Mouse (Mus musculus) v-Abl transformed pro-B cells (cell line): ENCODE results near the gene Slc35a5.

ENCODE experiments used
- in situ Hi-C, 2 experiments: fragments of 400-800 bp; cut with MboI; formaldehyde crosslinking; loops; one replicate each; pipeline ENCODE4 v1.15.1; 2025; ENCODE audit not compliant: unreplicated experiment in 2 of 2

Gene Slc35a5

DNA sequence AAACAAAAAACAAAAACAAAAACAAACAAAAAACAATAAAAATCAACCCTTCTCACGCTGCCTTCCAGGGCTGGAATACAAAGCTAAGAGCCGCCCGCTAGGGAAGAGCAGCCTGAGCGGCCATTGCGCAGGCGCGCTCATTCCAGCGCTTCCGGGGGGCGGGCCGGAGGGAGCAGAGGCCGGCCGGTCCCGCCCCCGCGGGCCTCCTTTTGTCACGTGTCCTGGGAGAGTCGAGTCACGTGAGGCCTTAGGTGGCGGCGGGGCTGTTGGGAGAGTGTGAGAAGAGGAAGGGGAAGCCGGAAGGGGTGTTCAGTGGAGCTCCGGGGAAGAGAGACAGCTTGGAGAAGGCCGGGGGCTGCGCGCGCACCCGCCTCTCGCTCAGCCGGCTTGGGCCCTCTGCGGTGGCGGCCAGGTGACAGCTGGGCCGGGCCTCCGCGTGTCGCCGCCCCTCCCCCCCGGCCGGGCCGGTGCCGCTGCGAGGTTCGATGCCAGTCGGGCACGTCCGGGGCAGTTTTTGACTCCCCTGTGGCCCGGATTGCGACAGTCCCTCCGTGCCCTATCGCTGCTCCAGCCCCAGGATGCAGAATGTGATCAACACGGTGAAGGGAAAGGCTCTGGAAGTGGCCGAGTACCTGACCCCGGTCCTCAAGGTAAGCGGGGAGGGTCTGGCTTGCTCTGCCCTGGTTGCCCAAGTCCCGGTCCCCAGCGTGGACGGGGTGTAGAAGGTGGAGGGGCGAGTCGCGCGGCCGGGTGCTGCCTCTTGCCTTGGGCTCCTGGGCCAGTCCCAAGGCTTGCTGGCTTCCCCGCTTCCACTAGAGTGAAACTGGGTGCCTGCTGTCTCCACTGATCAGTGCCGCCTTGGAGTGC is at the start of gene Slc35a5, which contains the start of gene Atg3:
TSS of gene Slc35a5 (minus strand) at position 185 of the 867 bp plus-strand sequence.
TSS of gene Atg3 (plus strand) at position 264 of the 867 bp plus-strand sequence.
- in situ Hi-C loops, result loop anchor here (10.0 kb wide), 2 partner anchors 414 to 434 kb away; partner anchors contain the start of genes Gtpbp8 (in 1 of the 2) and Nepro (in 1 of the 2)

GRCm38 (mm10) chr16:45204859-45205670 is 46.6 kb upstream of the Slc35a5 start:
- in situ Hi-C loops, result loop anchor here in 1 of 2 experiments (25.0 kb wide), 1 partner anchor 757 kb away; the partner anchor contains the start of gene Phldb2

GRCm38 (mm10) chr16:45204438-45204837 is 45.9 kb upstream of the Slc35a5 start:
- in situ Hi-C loops, result loop anchor here in 1 of 2 experiments (25.0 kb wide), 1 partner anchor 758 kb away; the partner anchor contains the start of gene Phldb2

GRCm38 (mm10) chr16:45201395-45201794 is 42.9 kb upstream of the Slc35a5 start:
- in situ Hi-C loops, result loop anchor here in 1 of 2 experiments (25.0 kb wide), 1 partner anchor 761 kb away; the partner anchor contains the start of gene Phldb2

DNA sequence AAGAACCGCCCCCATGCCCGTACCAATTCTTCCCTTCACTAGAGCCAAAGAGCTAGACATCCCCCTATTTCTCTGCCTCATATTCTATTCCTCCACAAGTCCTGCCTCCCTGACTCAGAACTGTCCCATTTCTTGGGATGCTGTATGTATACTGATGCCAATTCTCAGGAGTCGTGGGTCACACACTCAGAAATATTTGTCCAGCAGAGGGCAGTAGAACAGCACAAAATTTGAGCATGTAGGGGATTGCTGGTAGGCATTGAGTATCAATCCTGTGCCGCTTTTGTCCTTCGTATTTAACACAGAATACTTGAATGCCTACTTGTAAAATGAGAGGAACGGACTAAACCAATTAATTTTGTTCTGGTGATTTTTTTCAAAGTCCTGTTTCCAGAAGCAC is 38.3 kb upstream of the Slc35a5 start:
- in situ Hi-C loops, result loop anchor here (5.0 to 25.0 kb wide), 4 partner anchors 220 to 815 kb away; partner anchors contain the start of gene Plcxd2 (in 1 of the 2)

GRCm38 (mm10) chr16:45192613-45193012 is 34.1 kb upstream of the Slc35a5 start:
- in situ Hi-C loops, result loop anchor here in 1 of 2 experiments (5.0 to 25.0 kb wide), 2 partner anchors 390 to 820 kb away; partner anchors contain the start of gene Plcxd2

DNA sequence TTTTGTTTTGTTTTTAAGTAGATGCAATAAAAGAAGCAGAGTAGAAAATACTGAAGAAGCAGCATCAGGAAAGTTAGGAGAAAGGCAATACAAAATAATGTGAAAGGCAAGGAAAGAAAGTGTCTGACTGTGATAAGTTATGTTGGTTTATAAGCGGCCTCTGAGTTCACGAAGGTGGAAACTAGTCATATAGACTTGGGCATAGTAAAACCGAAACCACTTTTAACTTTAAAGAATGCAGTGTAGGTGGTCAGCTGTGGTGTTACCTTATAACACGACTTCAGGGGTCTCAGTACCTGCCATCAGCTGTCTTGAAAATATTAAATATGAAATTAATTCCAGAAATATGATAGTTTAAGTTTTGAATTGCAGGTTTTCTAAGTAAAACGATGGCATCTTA is 23.3 kb upstream of the Slc35a5 start:
- in situ Hi-C loops, result loop anchor here in 1 of 2 experiments (25.0 kb wide), 1 partner anchor 830 kb away; the partner anchor contains the start of gene Plcxd2

GRCm38 (mm10) chr16:45178552-45178951 is 20.0 kb upstream of the Slc35a5 start:
- in situ Hi-C loops, result loop anchor here in 1 of 2 experiments (25.0 kb wide), 1 partner anchor 834 kb away; the partner anchor contains the start of gene Plcxd2

DNA sequence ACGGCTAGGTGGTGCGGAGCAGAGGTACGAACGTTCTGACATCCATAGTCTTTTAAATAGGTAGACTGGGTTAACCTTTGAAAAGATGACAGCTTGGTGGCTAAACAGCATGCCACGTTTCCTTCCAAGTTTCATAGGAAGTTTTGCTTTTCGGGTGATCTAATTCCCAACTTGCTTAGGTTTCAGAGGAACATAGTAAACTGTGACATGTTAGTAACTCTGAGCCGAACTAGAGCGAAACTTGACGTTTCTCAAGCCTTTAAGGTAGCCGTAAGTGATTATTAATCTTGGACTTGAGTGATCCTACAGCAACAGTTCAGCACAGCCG is 847 bp upstream of the Slc35a5 start:
- in situ Hi-C loops, result loop anchor here (10.0 kb wide), 2 partner anchors 415 to 435 kb away; partner anchors contain the start of genes Gtpbp8 (in 1 of the 2) and Nepro (in 1 of the 2)

GRCm38 (mm10) chr16:45158136-45158521 is 377 bp downstream of the Slc35a5 start:
- in situ Hi-C loops, result loop anchor here (10.0 kb wide), 2 partner anchors 413 to 433 kb away; partner anchors contain the start of genes Gtpbp8 (in 1 of the 2) and Nepro (in 1 of the 2)

GRCm38 (mm10) chr16:45154741-45155250 is 3.7 kb downstream of the Slc35a5 start:
- in situ Hi-C loops, result loop anchor here (10.0 kb wide), 2 partner anchors 410 to 430 kb away; partner anchors contain the start of genes Gtpbp8 (in 1 of the 2) and Nepro (in 1 of the 2)

DNA sequence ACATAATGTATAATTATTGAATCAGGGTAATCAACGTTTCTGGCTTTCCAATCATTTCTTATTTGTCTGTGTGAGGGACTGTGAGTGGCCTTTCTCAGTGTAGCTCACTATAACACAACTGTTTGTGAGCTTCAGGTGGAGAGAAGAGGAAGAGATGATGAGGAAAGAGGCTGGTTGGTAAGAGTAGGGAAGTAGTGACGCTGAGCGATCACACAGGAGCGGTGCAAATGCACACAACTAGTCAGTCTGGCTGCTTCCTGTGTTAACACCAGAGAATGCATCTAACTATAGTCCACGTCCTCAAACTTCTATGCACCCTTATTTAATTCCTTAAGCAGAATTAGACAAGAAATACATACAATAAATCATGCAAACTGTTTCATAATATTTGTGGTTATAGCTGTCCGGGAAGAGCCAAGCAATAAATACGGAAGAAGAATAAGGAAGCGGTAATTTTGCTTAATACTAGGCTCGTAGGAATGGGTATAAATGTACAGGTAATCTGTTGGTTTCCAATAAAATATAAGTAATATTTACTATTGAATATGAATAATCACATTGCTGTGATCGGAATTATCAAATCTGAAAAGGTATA is 9.9 kb downstream of the Slc35a5 start:
- in situ Hi-C loops, result loop anchor here (10.0 kb wide), 2 partner anchors 384 to 424 kb away; partner anchors contain the start of genes Cd200r1 (in 1 of the 2) and Nepro (in 1 of the 2)

DNA sequence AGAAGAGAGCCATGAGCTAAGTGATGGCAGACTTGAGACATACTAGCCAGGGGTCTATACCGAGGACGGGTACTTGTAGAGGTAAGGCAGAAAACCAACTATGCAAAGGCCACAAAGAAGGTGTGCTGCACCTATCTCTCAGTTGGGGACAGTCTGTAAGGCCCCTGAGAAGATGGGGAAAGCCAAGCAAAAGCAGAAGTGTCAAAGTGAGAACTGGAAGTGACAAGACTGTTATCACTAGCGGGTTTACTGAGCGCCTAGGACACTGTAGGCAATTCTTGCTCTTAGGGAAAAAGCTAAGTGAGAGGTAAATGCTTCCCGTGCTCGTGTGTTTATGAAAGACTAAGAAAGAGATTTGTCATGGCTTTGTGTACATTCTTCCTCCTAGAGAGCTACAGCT is 13.4 kb downstream of the Slc35a5 start:
- in situ Hi-C loops, result loop anchor here (10.0 kb wide), 2 partner anchors 380 to 420 kb away; partner anchors contain the start of genes Cd200r1 (in 1 of the 2) and Nepro (in 1 of the 2)

GRCm38 (mm10) chr16:45142565-45142964 is 15.9 kb downstream of the Slc35a5 start:
- in situ Hi-C loops, result loop anchor here (10.0 kb wide), 2 partner anchors 378 to 418 kb away; partner anchors contain the start of genes Cd200r1 (in 1 of the 2) and Nepro (in 1 of the 2)

GRCm38 (mm10) chr16:45141711-45142110 is 16.8 kb downstream of the Slc35a5 start:
- in situ Hi-C loops, result loop anchor here (10.0 kb wide), 2 partner anchors 377 to 417 kb away; partner anchors contain the start of genes Cd200r1 (in 1 of the 2) and Nepro (in 1 of the 2)

DNA sequence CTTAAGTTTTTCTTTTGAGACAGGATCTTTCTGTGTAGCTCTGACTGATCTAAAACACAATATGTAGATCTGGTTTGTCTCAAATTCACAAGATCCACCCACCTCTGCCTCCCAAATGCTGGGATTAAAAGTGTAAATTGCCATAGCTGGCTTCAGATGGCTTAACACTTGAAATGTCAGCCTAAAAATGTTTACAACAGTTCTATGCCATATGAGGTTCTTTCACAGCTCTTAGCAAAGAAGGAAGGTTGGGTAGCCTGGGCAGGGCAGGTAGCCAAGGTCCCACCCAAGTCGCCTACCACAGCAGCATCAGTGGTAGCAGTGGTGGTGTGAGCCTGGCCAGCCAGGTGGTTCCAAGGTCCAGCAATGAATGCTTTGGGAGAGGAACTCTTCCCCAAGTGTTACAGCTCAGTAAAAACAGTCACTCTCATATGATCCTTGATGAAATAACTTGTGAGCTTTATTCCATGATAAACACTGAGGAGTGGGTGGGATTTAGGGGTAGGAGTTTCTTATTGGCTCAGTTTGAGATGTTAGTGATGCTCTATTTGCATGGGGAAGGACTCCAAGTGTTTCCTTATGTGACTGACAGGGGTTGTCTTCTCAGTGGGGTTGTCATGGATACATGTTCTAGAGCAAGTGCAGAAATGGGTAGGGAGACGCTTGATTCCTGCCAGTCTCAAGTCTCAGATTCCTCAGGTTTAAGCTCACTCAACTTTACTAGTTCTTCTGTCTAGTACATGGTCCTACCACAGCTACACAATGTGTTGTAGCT is 30.4 kb downstream of the Slc35a5 start:
- in situ Hi-C loops, result no loop called here

- in situ Hi-C loops, result no loop called here
Measured at GRCm38 (mm10) chr16:45124230-45125203, 34.0 kb downstream of the Slc35a5 start.
